ENCODE assay signal across 31 mouse cellular contexts in genomic region chr10:90140947-90141346, GRCm38 (mm10).
"Had no signal": no experiment of that assay in that cellular context is flagged by ENCODE, and none has a peak within 500 bp of the region (broad histone marks: within the 10 kb centered on the region; RNA-seq: fewer than 3 reads in every experiment).

No protein-coding gene starts in this region.

- H3K9ac ChIP-seq: limb, embryonic 12.5 days; limb, embryonic 13.5 days; limb, embryonic 15.5 days; liver, embryonic 12.5 days; liver, embryonic 13.5 days; liver, embryonic 14.5 days; liver, embryonic 15.5 days; liver, postnatal 0 days; lung, embryonic 14.5 days; lung, embryonic 15.5 days; midbrain, embryonic 12.5 days; midbrain, embryonic 13.5 days; midbrain, embryonic 15.5 days; neural tube, embryonic 12.5 days had no signal

- H3K4me2 ChIP-seq: limb, embryonic 12.5 days; limb, embryonic 13.5 days; limb, embryonic 15.5 days; liver, embryonic 11.5 days; liver, embryonic 12.5 days; liver, embryonic 13.5 days; liver, embryonic 15.5 days; lung, embryonic 14.5 days; lung, embryonic 15.5 days; midbrain, embryonic 11.5 days; midbrain, embryonic 12.5 days; midbrain, embryonic 13.5 days; midbrain, embryonic 15.5 days; neural tube, embryonic 12.5 days had no signal

- H3K36me3 ChIP-seq: limb, embryonic 10.5 days; limb, embryonic 12.5 days; limb, embryonic 13.5 days; limb, embryonic 15.5 days; liver, embryonic 12.5 days; liver, embryonic 13.5 days; liver, embryonic 15.5 days; lung, embryonic 15.5 days; midbrain, embryonic 10.5 days; midbrain, embryonic 12.5 days; midbrain, embryonic 13.5 days; midbrain, embryonic 15.5 days; neural tube, embryonic 12.5 days had no signal

- H3K4me3 ChIP-seq: limb, embryonic 10.5 days; limb, embryonic 12.5 days; limb, embryonic 13.5 days; limb, embryonic 15.5 days; liver, embryonic 12.5 days; liver, embryonic 13.5 days; liver, embryonic 15.5 days; lung, embryonic 15.5 days; megakaryocyte, embryonic 14.5 days; midbrain, embryonic 10.5 days; midbrain, embryonic 12.5 days; midbrain, embryonic 13.5 days; midbrain, embryonic 15.5 days; neural tube, embryonic 12.5 days had no signal

- H3K27ac ChIP-seq: limb, embryonic 10.5 days; limb, embryonic 12.5 days; limb, embryonic 13.5 days; limb, embryonic 15.5 days; liver, embryonic 12.5 days; liver, embryonic 13.5 days; liver, embryonic 14.5 days; liver, embryonic 15.5 days; lung, embryonic 15.5 days; macrophage; midbrain, embryonic 10.5 days; midbrain, embryonic 12.5 days; midbrain, embryonic 13.5 days; midbrain, embryonic 15.5 days; neural tube, embryonic 12.5 days had no signal

- DNase-seq: left cerebral cortex, postnatal 4 days; liver; liver, embryonic 13.5 days; liver, postnatal 0 days; lung, adult 18-20 months; lung, adult 2 months; lung, embryonic 14.5 days; lung, postnatal 10 days; lung, postnatal 14 days; lung, postnatal 36 days; lung, postnatal 4 days; midbrain, embryonic 14.5 days had no signal

- H3K9me3 ChIP-seq: limb, embryonic 10.5 days; limb, embryonic 12.5 days; limb, embryonic 13.5 days; limb, embryonic 15.5 days; liver, embryonic 12.5 days; liver, embryonic 13.5 days; liver, embryonic 15.5 days; lung, embryonic 15.5 days; midbrain, embryonic 10.5 days; midbrain, embryonic 12.5 days; midbrain, embryonic 13.5 days; midbrain, embryonic 15.5 days; neural tube, embryonic 12.5 days had no signal

- H3K27me3 ChIP-seq: limb, embryonic 12.5 days; limb, embryonic 13.5 days; limb, embryonic 15.5 days; liver, embryonic 12.5 days; liver, embryonic 13.5 days; liver, embryonic 15.5 days; lung, embryonic 15.5 days; megakaryocyte, embryonic 14.5 days; midbrain, embryonic 12.5 days; midbrain, embryonic 13.5 days; midbrain, embryonic 15.5 days; neural tube, embryonic 12.5 days had no signal

- ATAC-seq: liver, embryonic 12.5 days; liver, postnatal 0 days; lung, postnatal 0 days; midbrain, embryonic 13.5 days; midbrain, embryonic 15.5 days; midbrain, embryonic 16.5 days had no signal

- H3K4me1 ChIP-seq: limb, embryonic 10.5 days; limb, embryonic 12.5 days; limb, embryonic 13.5 days; limb, embryonic 15.5 days; liver, embryonic 12.5 days; liver, embryonic 13.5 days; liver, embryonic 15.5 days; lung, embryonic 15.5 days; megakaryocyte, embryonic 14.5 days; midbrain, embryonic 10.5 days; midbrain, embryonic 12.5 days; midbrain, embryonic 13.5 days; midbrain, embryonic 15.5 days; neural tube, embryonic 12.5 days had no signal
